Mouse (Mus musculus) heart, postnatal 36 days (tissue): ENCODE measurements at regions not wholly inside any gene's neighbourhood (a gene's known extent, or its start where the extent isn't known, plus 50 kb on each side); places are given as distances from the start of the nearest gene placed in this dataset.

Experiments
- DNase-seq, 2 experiments: peaks; one replicate each; pipeline ENCODE4 v3.0.0; 2021 to 2022
- intact Hi-C: fragments of 180-260 bp; cut with DNase I; formaldehyde crosslinking; loops from one replicate; pipeline ENCODE4 v1.15.1; 2025

DNA sequence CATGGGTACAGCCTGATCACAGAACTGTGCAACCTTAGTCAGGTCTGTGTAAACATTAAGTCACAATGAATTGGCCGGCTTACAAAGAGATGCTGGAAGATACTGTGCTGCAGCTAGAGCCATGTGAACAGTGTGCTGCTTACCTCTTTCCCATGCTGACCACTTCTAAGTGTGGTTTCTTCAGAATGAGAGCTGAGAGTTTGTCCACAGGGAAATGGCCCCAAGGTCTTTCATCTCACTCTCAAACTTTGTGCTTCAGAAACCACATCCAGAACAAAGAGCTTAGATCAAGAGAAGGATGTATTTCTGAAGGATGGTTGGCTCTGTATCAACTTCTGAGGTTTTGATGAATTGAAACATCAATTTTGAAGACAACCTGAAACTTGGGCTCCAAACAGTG, 165.7 kb downstream of the Lrrc3b start:
- intact Hi-C loops, result no loop called here
- DNase-seq, result no peak

DNA sequence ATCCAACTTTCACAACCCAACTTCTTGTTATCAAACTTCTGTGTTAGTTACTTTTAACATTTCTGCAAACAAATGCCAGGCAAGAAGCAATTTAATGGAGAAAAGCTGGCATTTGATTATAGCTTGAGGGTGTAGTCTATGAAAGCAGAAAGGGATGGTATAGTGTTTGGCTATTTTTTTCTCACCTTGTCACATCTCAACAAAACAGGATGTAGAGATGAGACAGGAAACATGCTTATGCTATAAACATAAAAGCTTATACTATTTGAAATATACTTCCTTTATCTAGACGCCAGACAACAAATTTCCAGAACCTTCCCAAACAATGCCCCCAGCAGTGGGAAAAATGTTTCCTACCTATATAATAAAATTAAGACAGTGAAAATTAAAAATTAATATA, 166.4 kb downstream of the Lrrc3b start:
- intact Hi-C loops, result no loop called here
- DNase-seq, result no peak

DNA sequence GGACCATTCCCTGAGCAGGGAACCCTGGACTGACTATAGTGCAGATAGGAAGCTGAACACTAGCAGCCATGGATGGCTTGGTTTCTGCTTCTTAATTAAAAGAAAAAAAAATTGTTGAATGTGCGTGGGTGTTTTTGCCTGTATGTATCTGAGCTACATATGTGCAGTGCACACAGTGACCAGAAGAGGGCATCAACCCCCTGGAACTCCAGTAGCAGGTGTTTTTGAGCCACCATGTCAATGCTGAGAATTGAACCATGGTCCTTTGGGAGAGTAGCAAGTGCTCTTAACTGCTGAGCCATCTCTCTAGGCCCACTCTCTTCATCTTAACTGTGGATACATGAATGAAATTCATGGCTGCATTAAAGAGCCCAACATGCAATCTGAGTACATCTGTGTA, 172.5 kb downstream of the Lrrc3b start:
- no peak for DNase-seq
- intact Hi-C loops, result no loop called here

DNA sequence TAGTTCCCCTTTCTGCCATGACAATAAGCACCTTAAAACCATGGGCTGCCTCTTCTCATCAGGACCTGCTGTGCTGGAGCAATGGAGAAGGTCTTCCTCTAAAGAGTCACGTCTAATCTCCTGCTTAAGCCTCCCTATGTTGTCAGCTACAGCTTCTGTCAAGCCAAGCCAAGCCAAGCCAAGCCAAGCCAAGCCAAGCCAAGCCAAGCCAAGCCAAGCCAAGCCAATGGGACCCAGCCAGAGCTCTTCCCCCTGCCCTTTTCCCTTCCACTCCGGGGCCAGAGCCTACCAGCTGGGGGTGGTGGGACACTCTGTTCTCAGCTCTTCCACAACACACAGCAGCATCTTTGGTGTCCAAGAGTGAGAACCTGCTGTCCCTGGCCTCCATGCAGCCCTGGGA, 175.8 kb downstream of the Lrrc3b start:
- intact Hi-C loops, result no loop called here
- DNase-seq, result peak in 1 of 2 experiments; percentile 4

DNA sequence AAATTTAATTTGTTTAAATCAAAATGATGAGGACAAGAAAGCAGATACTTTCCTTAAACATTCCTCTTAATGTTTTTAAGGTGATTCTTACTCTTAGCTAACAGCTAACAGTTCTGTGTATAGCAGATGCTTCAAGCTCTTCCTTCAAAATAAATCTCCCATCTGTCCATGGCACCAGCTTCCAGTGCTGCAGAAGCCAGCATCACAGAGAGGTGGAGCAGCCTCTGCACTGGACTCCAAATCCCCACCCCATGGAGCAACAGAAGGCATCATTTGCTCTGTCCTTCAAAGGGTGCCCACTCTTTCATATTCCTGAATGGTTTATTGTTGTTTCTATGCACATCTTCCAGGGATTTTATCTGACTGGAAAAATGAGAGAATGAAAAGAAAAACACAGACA, 183.1 kb downstream of the Lrrc3b start:
- intact Hi-C loops, result no loop called here
- no peak for DNase-seq

GRCm38 (mm10) chr14:15205626-15206025, 233.2 kb downstream of the Lrrc3b start:
- intact Hi-C loops, result no loop called here
- no peak for DNase-seq

DNA sequence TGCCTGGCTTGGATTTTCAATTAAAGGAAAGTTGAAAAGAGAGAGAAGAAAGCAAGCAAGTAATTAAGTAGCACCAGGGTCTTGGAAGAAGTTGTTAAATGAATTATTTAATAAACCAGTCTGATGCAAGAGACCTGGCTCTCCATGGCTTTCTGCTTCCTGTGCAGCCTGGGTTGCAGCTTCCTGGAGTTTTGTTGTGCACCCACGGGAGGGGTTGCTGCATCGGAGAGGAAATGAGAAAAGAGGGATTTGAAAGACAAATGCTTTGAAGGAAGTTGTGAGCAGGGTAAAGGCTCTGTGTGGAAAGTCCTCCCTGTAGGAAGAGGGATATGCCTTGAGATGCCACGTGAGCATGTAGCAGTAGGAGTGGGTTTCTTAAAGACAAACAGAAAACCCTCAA, 234.5 kb downstream of the Lrrc3b start:
- intact Hi-C loops, result no loop called here
- DNase-seq, result no peak
